Mouse (Mus musculus) erythroblast, adult 5-6 weeks (primary cell): Measurements from ENCODE around the gene Tbca. TPM values are rescaled to one million over a fixed set of nuclear protein-coding genes. Genes with fewer than 3 reads are reported as not detected.

Experiments
- ATAC-seq: replicated peaks from 2 replicates; pipeline ENCODE4 v1.8.0; 2016; ENCODE audit warnings: moderate number of reproducible peaks, mild to moderate bottlenecking, moderate TSS enrichment, inconsistent platforms; ENCODE audit not compliant: poor library complexity, low FRiP score, severe bottlenecking
- total RNA-seq, 2 experiments: library from RNA; stranded (forward) in 1 of 2; stranded (reverse) in 1 of 2; fragments of 150-400 nt in 1 of 2; fragments of 200-764, 138-1000 nt in 1 of 2; gene quantifications; 2 replicates each; pipeline versions ENCODE4 v1.2.3 to v1.2.4; 2015 to 2017; ENCODE audit warnings: low replicate concordance in 2 of 2

Gene Tbca
- total RNA-seq, 2 experiments from 2014 or later, result 47.5 to 71.9 TPM

GRCm38 (mm10) chr13:94876286-94877210, 87.8 kb downstream of the Tbca start:
- ATAC-seq, result no peak

GRCm38 (mm10) chr13:94877211-94877590, 88.5 kb downstream of the Tbca start:
- no peak for ATAC-seq

GRCm38 (mm10) chr13:94877991-94878745, 89.5 kb downstream of the Tbca start:
- no peak for ATAC-seq

- no peak for ATAC-seq
These were observed 92.5 kb downstream of the Tbca start for GRCm38 (mm10) chr13:94881201-94881600.

GRCm38 (mm10) chr13:94882221-94882620, 93.5 kb downstream of the Tbca start:
- no peak for ATAC-seq

- ATAC-seq, result no peak
These were observed 94.0 kb downstream of the Tbca start for GRCm38 (mm10) chr13:94882711-94883145.

GRCm38 (mm10) chr13:94883163-94883965, 94.7 kb downstream of the Tbca start:
- ATAC-seq, result no peak

- ATAC-seq, result no peak
These were observed 95.6 kb downstream of the Tbca start for GRCm38 (mm10) chr13:94883966-94884960.

- ATAC-seq, result no peak
These were observed 96.9 kb downstream of the Tbca start for GRCm38 (mm10) chr13:94885291-94886235.

Other genes starting within 250 kb of the Tbca start
- gene Otp, start 86.7 kb downstream of the Tbca start, total RNA-seq (2015; ENCODE audit: low replicate concordance), result not detected in 2 replicates
- not detected in 2 replicates for gene Otp, start 86.7 kb downstream of the Tbca start, total RNA-seq (2017; ENCODE audit: low replicate concordance)
- 6.9 and 14.0 TPM in 2 replicates for gene Wdr41, start 187.4 kb downstream of the Tbca start, total RNA-seq (2015; ENCODE audit: low replicate concordance)
- gene Wdr41, start 187.4 kb downstream of the Tbca start, total RNA-seq (2017; ENCODE audit: low replicate concordance), result 2.0 and 3.4 TPM in 2 replicates